Mouse (Mus musculus) forebrain, embryonic 12.5 days (tissue): ENCODE measurements at regions not wholly inside any gene's neighbourhood (a gene's known extent, or its start where the extent isn't known, plus 50 kb on each side); places are given as distances from the start of the nearest gene placed in this dataset.

Source experiments
- ATAC-seq: fragments of 200-750 bp; cut with Nextera tagmentation; 2 replicates; pipeline ENCODE4 v1.8.0; 2017; ENCODE audit warnings: moderate TSS enrichment; ENCODE audit not compliant: low FRiP score
- H3K27ac ChIP-seq: fragments of 300-500 bp; sonication (generic); 2 replicates; pipeline ENCODE4 v1.5.1; 2016; ENCODE audit warnings: mild to moderate bottlenecking
- H3K27me3 ChIP-seq: fragments of 300-500 bp; sonication (generic); 2 replicates; pipeline ENCODE4 v1.6.1; 2016; ENCODE audit warnings: mild to moderate bottlenecking
- H3K36me3 ChIP-seq: fragments of 300-500 bp; sonication (generic); replicated peaks from 2 replicates; pipeline ENCODE4 v1.6.1; 2016; ENCODE audit warnings: mild to moderate bottlenecking
- H3K4me1 ChIP-seq: fragments of 300-500 bp; sonication (generic); 2 replicates; pipeline ENCODE4 v1.6.1; 2016
- H3K4me2 ChIP-seq: fragments of 300-500 bp; sonication (generic); 2 replicates; pipeline ENCODE4 v1.6.1; 2016; ENCODE audit warnings: mild to moderate bottlenecking, moderate library complexity
- H3K4me3 ChIP-seq: fragments of 300-500 bp; sonication (generic); replicated peaks from 2 replicates; pipeline ENCODE4 v1.5.1; 2016; ENCODE audit warnings: mild to moderate bottlenecking
- H3K9ac ChIP-seq: fragments of 300-500 bp; sonication (generic); 2 replicates; pipeline ENCODE4 v1.6.1; 2016; ENCODE audit warnings: mild to moderate bottlenecking
- H3K9me3 ChIP-seq: fragments of 300-500 bp; sonication (generic); 2 replicates; pipeline ENCODE4 v1.6.1; 2016
- WGBS: fragments of 180-500 bp; shearing (Covaris S2); methylation state at CpG from one replicate; pipeline ENCODE4 v1.1.7; 2016; 5-methylcytosine and 5-hydroxymethylcytosine counted together

DNA sequence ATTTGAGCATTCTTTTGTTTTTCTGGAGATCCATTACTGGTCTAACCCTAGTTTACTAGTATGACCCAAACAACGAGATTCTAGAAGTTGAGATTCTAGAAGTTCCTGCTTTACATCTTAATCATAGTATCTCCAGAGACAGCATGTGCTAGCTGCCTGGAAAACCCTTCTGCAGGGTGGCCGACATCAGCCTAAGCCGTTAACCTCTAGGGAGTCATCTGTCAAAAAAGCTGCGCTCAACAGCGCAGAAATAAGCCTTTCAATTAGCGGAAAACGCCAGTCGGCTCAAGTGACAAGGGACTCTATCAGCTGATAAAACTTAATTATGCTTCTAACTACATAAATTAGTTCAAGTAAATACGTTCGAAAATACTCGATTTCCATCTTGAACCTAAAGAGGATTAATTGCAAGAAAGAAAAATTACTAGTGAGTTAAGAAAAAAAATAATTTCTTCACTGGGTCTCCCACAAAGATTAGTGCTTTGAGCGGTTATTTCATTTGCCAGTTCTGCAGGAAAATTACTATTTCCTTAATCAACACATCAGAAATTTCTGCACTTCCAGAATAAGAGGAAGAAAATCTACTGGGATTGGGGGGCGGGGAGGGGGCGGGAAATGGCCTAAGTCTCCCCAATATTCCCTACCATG is 53.0 kb upstream of the Chd2 start:
- Histone ChIP-seq H3K9me3 (no peaks in the 10 kb centered on the region), H3K27ac (peak overlapping the region; percentile 94), H3K9ac (peak overlapping the region; percentile 29), H3K4me1 (peaks cover 43% of the 10 kb centered on the region), H3K27me3 (no peaks in the 10 kb centered on the region), H3K36me3 (no peaks in the 10 kb centered on the region), H3K4me3 (peak overlapping the region; percentile 24), H3K4me2 (peak overlapping the region; percentile 53)
- peak; percentile 59 for ATAC-seq
- under 1% methylated on average over 14 of the region's 14 CpGs for WGBS

DNA sequence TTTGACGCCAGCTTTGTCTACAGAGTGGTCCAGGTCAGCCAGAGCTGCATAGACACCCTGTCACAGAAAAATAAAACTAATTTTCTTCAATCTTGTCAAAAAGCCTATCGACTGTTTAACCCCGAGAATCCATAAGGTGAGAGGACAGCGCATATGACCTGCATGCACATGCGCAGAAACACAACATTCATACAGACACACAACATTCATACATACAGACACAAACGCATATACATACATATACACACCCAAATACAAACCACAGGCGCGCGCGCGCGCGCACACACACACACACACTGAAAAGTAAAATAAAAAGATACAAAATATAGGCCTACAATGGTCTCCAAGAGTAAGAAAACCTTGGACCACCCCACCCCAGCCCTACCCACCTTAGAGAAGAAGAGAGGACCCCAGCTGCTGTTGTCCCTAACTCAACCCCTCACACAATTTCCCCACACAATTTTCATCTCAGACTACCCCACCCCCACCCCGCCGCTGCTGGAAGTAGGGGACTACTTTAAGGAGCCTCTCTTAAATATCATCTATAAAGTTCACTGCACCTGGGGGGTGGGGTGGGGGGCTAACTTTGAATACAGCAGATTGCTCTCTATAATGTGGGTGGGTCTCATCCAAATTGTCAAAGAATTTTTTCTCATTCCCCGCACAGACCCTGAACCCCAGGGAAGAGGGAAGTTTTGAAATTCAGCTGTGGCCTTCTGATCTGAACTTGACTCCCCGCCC is 52.2 kb upstream of the Chd2 start:
- WGBS: 75% methylated on average over 17 of the region's 17 CpGs
- no peak for ATAC-seq
- Histone ChIP-seq H3K4me3 (no peak overlapping the region), H3K9me3 (no peaks in the 10 kb centered on the region), H3K27me3 (no peaks in the 10 kb centered on the region), H3K27ac (peak overlapping the region; percentile 94), H3K9ac (no peak overlapping the region), H3K4me1 (peaks cover 51% of the 10 kb centered on the region), H3K4me2 (peak overlapping the region; percentile 53), H3K36me3 (no peaks in the 10 kb centered on the region)

DNA sequence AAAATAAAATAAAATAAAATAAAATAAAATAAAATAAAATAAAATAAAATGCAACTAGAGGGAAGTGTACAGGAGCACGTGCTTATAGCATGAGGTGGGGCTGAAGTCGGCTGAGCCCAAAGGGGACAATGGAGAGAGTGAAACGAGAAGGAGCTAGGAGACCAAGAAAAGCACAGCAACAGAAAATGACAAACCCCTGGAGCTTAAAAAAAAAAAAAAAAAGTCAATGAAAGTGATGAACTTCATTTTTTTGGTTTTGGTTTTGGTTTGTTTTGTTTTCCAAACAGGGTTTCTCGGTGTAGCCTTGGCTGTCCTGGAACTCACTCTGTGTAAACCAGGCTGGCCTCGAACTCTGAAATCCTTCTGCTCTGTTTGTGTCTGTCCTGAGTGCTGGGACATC is 51.2 kb upstream of the Chd2 start:
- no peak for ATAC-seq
- peaks cover 49% of the 10 kb centered on the region for H3K4me1 ChIP-seq
- no peaks in the 10 kb centered on the region for H3K9me3 ChIP-seq

More for the DNA sequence above, 51.2 kb upstream of the Chd2 start:
- 91% methylated on average over 5 of the region's 5 CpGs for WGBS
- Histone ChIP-seq H3K27me3 (no peaks in the 10 kb centered on the region), H3K27ac (no peak overlapping the region), H3K4me3 (no peak overlapping the region), H3K9ac (no peak overlapping the region), H3K4me2 (no peak overlapping the region), H3K36me3 (no peaks in the 10 kb centered on the region)
